Mouse (Mus musculus) lung, postnatal 0 days (tissue): ENCODE data around the gene Il6st.
"Not testable (repeated sequence)": the region's sequence is repeated elsewhere in the genome, so short reads cannot be mapped to it uniquely, and the experiment has no call there.

Experiments
- CTCF ChIP-seq: IDR thresholded peaks from 2 replicates; pipeline ENCODE4 v1.5.1; 2016; ENCODE audit warnings: antibody characterized with exemption, mild to moderate bottlenecking
- EP300 ChIP-seq: IDR thresholded peaks from 2 replicates; pipeline ENCODE4 v1.6.1; 2016; ENCODE audit warnings: antibody characterized with exemption, mild to moderate bottlenecking, control low read depth

GRCm38 (mm10) chr13:112427136-112427470 lies 36.8 kb upstream of the Il6st start:
- not testable (repeated sequence) for TF ChIP-seq CTCF, EP300
